Mouse (Mus musculus): ENCODE measurements around the gene Gba.
A peak's percentile ranks its signal among the peaks of the same experiment; 100 is the strongest.
"Not testable (repeated sequence)": the region's sequence is repeated elsewhere in the genome, so short reads cannot be mapped to it uniquely, and the experiment has no call there.

The Gba gene

GRCm38 (mm10) chr3:89215853-89216252, 13.1 kb downstream of the Gba start:
- DNase-seq (ENCODE audit: low spot score in 2 of 2): peak; percentile 75 to 90

GRCm38 (mm10) chr3:89216407-89216806, 13.7 kb downstream of the Gba start:
- DNase-seq (ENCODE audit: low spot score in 2 of 2): not testable (repeated sequence)

GRCm38 (mm10) chr3:89218271-89218670, 15.5 kb downstream of the Gba start:
- no peak for DNase-seq (ENCODE audit: low spot score in 2 of 2)

- no peak for DNase-seq (ENCODE audit: low spot score in 2 of 2)
Measured at GRCm38 (mm10) chr3:89219546-89219945, 16.8 kb downstream of the Gba start.

GRCm38 (mm10) chr3:89221167-89221566, 18.4 kb downstream of the Gba start:
- DNase-seq (ENCODE audit: low spot score in 2 of 2): no peak

- no peak for DNase-seq (ENCODE audit: low spot score in 2 of 2)
Measured at GRCm38 (mm10) chr3:89224796-89225195, 22.1 kb downstream of the Gba start.

- no peak for DNase-seq (ENCODE audit: low spot score in 2 of 2)
Measured at GRCm38 (mm10) chr3:89225321-89225815, 22.6 kb downstream of the Gba start.

- DNase-seq (ENCODE audit: low spot score in 2 of 2): no peak
Measured at GRCm38 (mm10) chr3:89225918-89226317, 23.2 kb downstream of the Gba start.

GRCm38 (mm10) chr3:89226361-89226760, 23.6 kb downstream of the Gba start:
- DNase-seq (ENCODE audit: low spot score in 2 of 2): no peak

- no peak for DNase-seq (ENCODE audit: low spot score in 2 of 2)
Measured at GRCm38 (mm10) chr3:89226900-89227299, 24.2 kb downstream of the Gba start, which contains the start of gene Mtx1. Mtx1 (minus strand) TSS chr3:89227088.

- peak; percentile 31 to 64 for DNase-seq (ENCODE audit: low spot score in 2 of 2)
Measured at GRCm38 (mm10) chr3:89227307-89228179, 24.8 kb downstream of the Gba start.

- peak; percentile 86 to 89 for DNase-seq (ENCODE audit: low spot score in 2 of 2)
Measured at GRCm38 (mm10) chr3:89228180-89228549, 25.4 kb downstream of the Gba start.

GRCm38 (mm10) chr3:89228836-89229235, 26.1 kb downstream of the Gba start, which contains the start of gene Muc1:
Muc1 (plus strand) TSS chr3:89229057.
- no peak for DNase-seq (ENCODE audit: low spot score in 2 of 2)

GRCm38 (mm10) chr3:89229276-89229675, 26.5 kb downstream of the Gba start:
- no peak for DNase-seq (ENCODE audit: low spot score in 2 of 2)

- DNase-seq (ENCODE audit: low spot score in 2 of 2): no peak
Measured at GRCm38 (mm10) chr3:89230561-89230960, 27.8 kb downstream of the Gba start.

GRCm38 (mm10) chr3:89231345-89231744, 28.6 kb downstream of the Gba start:
- no peak for DNase-seq (ENCODE audit: low spot score in 2 of 2)

- DNase-seq (ENCODE audit: low spot score in 2 of 2): no peak
Measured at GRCm38 (mm10) chr3:89231772-89232275, 29.1 kb downstream of the Gba start.

GRCm38 (mm10) chr3:89232614-89233013, 29.9 kb downstream of the Gba start:
- no peak for DNase-seq (ENCODE audit: low spot score in 2 of 2)

GRCm38 (mm10) chr3:89233562-89234110, 30.9 kb downstream of the Gba start:
- DNase-seq (ENCODE audit: low spot score in 2 of 2): no peak

GRCm38 (mm10) chr3:89236516-89236915, 33.8 kb downstream of the Gba start:
- DNase-seq (ENCODE audit: low spot score in 2 of 2): no peak

GRCm38 (mm10) chr3:89237682-89238081, 35.0 kb downstream of the Gba start:
- DNase-seq (ENCODE audit: low spot score in 2 of 2): no peak

- no peak for DNase-seq (ENCODE audit: low spot score in 2 of 2)
Measured at GRCm38 (mm10) chr3:89238494-89238893, 35.8 kb downstream of the Gba start.
